Mouse (Mus musculus) urinary bladder, postnatal 10 days (tissue): ENCODE measurements at regions not wholly inside any gene's neighbourhood (a gene's known extent, or its start where the extent isn't known, plus 50 kb on each side); places are given as distances from the start of the nearest gene placed in this dataset.

Experiments
- DNase-seq: peaks from one replicate; pipeline ENCODE4 v3.0.0; 2022; ENCODE audit warnings: low spot score

- DNase-seq, result no peak
Measured at GRCm38 (mm10) chr9:69662394-69662793, 98.3 kb downstream of the Foxb1 start.

DNA sequence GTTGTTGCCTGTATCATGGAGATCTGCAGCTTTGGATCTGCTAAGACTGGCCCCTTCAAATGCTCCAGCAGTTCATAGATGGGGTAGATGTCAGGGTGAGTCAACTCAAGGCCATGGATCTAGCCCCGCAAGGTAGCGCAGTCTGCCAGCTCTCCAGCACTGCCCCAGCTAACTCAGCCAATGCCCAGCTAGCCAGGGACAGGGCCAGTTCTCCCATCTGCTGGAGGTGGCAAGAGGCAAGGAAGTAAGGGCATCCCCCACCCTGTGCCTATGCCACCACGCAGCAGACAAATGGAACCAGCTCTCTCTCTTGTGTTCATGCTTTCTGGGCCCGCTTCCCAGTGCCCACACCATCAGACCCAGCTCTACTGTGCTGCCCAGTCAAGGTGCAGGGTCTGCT is 102.5 kb downstream of the Foxb1 start:
- DNase-seq, result no peak

GRCm38 (mm10) chr9:69656053-69656452 is 104.7 kb downstream of the Foxb1 start:
- no peak for DNase-seq

DNA sequence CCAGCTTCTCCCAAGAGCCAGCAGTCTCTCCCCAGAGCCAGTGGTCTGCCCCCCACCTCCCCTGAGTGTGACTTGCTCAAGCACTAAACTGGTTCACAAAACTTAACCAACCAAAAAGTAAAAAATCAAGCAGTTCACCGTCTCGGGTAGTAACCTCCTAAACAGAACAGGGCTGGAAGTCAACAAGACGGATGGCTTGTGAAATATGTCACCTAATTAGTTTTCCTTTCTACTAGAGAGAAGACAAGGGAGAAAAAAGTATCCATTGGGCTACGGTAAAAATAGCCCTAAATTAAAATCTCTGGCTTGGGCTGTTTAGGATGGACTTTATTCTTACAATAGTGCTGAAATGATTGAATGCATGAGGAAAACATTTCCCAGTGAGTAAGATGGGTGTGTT is 108.6 kb downstream of the Foxb1 start:
- DNase-seq, result no peak

DNA sequence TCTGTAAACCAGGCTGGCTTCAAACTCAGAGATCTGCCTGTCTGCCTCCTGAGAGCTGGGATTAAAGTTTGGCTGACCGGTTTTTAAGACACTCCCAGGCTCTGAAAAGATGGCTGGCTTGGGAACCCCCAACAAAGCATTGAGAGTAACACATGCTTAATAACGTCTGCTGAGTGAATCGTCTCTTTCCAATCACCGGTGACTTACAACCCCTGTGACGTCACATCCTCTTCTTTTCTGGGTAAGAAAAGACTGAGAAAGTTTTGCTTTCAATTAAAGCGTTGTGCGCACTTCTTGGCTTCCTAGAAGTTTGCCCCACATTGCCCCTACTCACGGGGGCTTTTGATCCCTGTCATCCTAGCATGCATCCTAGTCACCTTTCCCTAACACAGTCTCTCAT is 109.1 kb downstream of the Foxb1 start:
- DNase-seq, result no peak

DNA sequence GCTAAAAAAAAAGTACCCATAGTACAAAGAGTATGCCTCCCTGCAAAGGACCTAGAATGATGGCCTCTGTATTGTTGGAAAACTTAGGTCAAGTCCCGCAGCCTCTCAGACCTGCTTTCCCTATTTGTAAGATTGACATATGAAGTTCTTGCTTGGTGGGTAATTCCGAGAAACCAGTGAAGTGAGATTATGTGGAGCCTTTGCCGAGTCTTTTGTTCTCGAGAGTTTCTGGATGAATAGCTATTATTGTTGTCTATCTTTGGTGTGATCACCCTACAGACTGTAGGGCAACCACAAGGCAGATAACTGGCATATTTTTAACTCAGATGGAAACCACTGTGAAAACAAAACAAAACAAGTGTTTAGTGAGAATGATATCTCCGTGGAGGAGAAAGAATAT is 118.1 kb downstream of the Foxb1 start:
- DNase-seq, result no peak

- peak; percentile 23 for DNase-seq
Measured at GRCm38 (mm10) chr9:69623312-69623711, 137.4 kb downstream of the Foxb1 start.

DNA sequence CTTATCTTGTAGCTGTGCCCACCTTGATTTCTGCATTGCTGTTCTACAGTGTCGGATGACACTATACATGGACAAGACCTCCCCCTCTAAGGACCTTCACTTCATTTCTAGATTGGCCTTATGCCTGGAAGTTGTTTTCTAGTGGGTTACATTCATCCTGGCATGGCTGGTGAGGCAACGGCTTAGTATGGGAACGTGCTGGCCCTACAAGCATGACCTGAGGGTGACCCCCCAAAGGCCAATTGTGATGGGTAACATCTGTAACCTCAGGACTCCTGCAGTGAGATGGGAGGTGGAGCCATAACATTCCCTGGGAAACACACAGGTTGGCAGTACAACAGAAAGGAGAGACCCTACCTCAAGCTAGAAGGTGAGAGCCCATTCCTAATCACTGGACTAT is 139.7 kb downstream of the Foxb1 start:
- DNase-seq, result no peak

GRCm38 (mm10) chr9:69617328-69617727 is 143.4 kb downstream of the Foxb1 start:
- DNase-seq, result no peak

DNA sequence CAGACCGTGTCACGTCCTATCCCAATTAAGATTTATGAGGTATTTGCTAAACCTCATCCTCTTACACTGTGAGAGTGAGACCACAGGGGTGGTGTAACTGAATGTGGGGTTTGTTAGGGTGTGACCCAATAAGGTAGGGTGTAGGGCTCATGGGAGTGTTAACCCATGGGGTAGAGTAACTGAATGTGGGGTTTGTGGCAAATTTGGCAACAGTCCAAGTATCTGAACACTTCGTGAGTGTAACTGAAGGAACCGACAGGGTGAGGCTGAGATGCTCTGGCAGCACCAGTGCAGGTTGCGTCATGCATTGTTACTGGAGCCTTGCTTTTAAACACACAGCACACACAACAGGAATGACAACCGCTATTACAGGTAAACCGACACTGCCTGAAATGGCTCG is 144.1 kb downstream of the Anxa2 start:
- no peak for DNase-seq

GRCm38 (mm10) chr9:69592329-69593062 is 139.1 kb downstream of the Anxa2 start:
- no peak for DNase-seq

DNA sequence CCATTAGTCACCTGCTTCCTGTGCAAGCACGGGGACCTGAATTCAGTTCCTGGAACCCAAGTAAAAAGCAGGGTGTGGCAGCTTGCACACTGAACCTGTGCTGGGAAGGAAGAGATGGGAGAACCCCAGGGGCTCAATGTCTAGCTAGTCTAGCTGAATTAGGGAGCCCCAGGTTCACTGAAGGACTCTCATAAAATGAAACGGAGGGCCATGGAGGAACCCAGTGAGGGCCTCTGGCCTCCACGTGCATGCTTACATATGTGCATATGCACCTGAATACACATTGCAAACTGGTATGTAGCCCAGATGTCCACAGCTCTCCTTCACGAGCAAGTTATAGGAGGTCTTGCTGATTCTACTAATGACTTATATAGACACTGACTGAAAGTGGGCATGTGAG is 135.4 kb downstream of the Anxa2 start:
- DNase-seq, result no peak

DNA sequence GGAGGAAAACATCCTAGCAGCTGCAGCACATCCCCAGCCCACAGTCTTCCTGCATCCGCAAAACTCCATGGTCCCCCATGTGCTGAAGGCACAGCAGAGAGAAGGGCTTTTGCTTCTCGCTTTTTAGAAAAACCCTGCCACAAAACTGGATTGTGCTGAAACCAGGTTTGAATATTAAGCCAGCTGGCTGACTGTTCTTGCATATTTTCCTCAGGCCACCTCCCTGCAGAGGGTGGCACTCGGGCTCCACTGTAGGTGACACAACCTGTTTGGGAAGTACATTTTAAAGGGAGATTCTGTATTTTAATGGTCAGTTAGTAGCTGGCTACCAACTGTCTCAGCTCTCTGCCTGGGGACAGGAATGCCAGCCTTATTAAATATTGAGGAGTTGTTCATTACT is 133.7 kb downstream of the Anxa2 start:
- DNase-seq, result no peak

DNA sequence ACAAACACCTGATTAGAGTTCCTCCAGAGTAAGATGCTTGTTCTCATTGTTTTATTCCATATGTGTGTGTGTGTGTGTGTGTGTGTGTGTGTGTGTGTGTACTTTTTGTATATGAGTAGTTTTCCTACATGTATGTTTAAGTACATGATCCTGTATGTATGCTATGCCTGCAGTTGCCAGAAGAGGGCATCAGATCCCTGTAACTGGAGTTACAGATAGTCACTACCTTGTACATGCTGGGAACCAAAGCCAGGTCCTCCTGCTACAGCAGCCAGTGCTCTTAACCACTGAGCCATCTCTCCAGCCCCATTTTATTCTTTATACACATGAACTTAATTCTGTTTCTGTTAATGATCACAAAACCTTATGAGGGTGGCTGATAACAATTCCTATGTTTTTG is 127.8 kb downstream of the Anxa2 start:
- DNase-seq, result no peak

DNA sequence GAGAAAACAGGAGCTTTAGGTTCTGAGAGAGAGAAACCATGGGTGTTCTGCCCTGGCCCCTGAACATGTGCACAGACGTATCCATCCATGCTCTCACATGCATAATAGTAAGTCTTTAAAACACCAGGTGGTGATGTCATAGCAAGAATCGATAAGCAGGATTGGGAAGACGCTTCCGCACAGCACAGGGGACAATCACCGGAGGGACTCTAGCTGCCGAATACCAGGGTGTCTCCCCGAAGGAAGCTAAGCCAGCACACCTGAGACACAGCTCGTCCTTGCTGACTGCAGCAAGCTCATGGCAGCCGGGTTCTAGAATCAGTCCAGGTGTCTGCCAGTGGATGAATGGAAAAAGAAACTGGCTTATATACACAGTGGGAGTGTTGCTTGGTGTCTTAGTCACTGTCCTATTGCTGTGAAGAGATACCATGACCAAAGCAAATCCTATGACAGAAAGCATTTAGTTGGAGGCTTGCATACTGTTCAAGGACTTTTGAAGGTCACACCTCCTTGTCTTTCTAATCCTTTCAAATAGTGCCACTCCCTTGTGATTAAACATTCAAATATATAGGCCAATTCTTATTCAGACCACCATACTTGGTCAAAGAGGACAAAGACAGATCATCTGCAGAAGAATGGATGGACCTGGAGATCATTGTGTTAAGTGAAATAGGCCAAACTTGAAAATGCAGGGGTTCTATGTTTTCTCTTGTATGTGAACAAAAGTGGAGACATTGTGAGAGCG is 124.4 kb downstream of the Anxa2 start:
- no peak for DNase-seq

GRCm38 (mm10) chr9:69575386-69575785 is 122.0 kb downstream of the Anxa2 start:
- no peak for DNase-seq

GRCm38 (mm10) chr9:69568631-69569230 is 115.3 kb downstream of the Anxa2 start:
- DNase-seq, result no peak

DNA sequence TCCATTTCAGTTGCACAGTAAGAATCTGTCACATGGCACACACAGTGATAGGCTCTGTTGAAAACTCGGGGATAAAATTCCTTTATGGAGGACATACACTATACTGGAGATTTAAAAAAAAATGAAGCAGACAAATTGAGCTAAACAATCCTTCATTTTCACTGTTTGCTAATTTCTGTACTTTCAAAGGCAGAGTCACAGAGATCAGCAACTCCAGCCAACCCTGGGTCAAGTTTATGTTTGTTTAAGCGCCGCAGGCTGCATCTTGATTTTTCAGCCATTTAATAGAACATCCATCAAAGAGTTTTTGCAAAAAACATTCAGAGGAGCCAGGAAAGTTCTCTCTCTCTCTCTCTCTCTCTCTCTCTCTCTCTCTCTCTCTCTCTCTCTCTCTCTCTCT is 114.8 kb downstream of the Anxa2 start:
- DNase-seq, result no peak

DNA sequence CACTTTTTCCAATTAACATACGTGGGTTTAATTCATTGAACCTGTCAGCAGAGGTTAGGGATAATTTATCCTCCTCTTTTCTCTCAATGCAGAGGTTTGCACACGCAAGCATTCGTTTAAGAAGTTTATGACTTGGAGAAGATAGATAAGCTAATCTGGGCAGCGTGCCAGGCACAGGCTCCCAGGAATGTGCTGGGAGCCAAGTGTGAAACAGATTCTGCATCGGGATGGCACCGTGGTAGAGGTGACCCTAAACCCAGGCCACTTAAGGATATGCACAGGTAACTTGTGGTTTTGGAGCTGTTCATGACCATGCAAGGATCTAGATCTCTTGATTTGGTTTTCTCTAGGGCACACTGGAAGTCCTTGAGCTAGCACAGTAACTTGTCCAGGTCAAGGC is 113.6 kb downstream of the Anxa2 start:
- DNase-seq, result no peak

DNA sequence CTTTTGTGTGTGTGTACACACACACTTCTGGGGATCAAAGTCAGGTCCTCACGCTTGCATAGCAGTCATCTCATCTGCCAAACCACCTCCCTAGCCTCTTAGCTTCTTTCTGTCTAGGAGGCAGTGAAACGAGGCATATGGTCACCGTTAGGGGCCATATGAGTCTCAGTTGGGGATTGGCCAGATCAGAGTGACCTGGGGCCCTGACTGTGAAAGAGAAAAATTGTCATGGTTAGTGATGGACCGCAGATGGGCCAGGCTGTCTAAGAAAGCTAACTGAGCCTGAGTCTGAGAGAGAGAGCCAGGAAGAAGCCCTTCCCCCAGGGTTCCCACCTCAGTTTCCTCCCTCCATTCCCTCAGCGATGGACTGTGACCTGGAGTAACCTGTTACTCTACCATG is 89.8 kb downstream of the Anxa2 start:
- DNase-seq, result no peak
